ENCODE assay signal across 23 mouse cellular contexts in genomic region chr6:84262766-84263165, GRCm38 (mm10).
DNase-seq lines count a peak whose midpoint lies in the region; ATAC-seq and TF ChIP-seq lines count a peak whose summit lies in the region.
"Had no signal": no experiment of that assay in that cellular context is flagged by ENCODE, and none has a peak within 500 bp of the region (broad histone marks: within the 10 kb centered on the region; RNA-seq: fewer than 3 reads in every experiment).

No protein-coding gene starts in this region.

- no peak for TF ChIP-seq CTCF in lung, postnatal 0 days (IDR thresholded peaks at IDR 0.05)

- 29% methylated on average over 6 of the region's 6 CpGs for whole genome bisulfite sequencing in lung, postnatal 0 days

- no peak overlapping the region for H3K27ac ChIP-seq in lung, postnatal 0 days (ENCODE audit: low read length)
- H3K27ac ChIP-seq: embryonic facial prominence, embryonic 12.5 days; forebrain, embryonic 12.5 days; heart, adult 2 months; hindbrain, embryonic 10.5 days; hindbrain, embryonic 14.5 days had no signal

- no peaks in the 10 kb centered on the region for H3K4me1 ChIP-seq in lung, postnatal 0 days (ENCODE audit: insufficient read depth, low read depth, low read length)
- H3K4me1 ChIP-seq: embryonic facial prominence, embryonic 12.5 days; forebrain, embryonic 12.5 days; heart, embryonic 12.5 days; hindbrain, embryonic 10.5 days had no signal

- no peaks in the 10 kb centered on the region for H3K36me3 ChIP-seq in lung, postnatal 0 days (ENCODE audit: insufficient read depth, low read length)
- H3K36me3 ChIP-seq: embryonic facial prominence, embryonic 12.5 days; forebrain, embryonic 12.5 days; G1E; heart, embryonic 12.5 days; hindbrain, embryonic 10.5 days had no signal

- H3K4me2 ChIP-seq in lung, postnatal 0 days (replicated peaks; ENCODE audit: low read depth, low read length), result no peak overlapping the region
- H3K4me2 ChIP-seq: embryonic facial prominence, embryonic 12.5 days; forebrain, embryonic 12.5 days; heart, embryonic 12.5 days; hindbrain, embryonic 14.5 days had no signal

- ATAC-seq in lung, postnatal 0 days, result peak; percentile 77
- no peak for ATAC-seq in megakaryocyte progenitor cell, adult 5-6 weeks (replicated peaks; ENCODE audit: poor library complexity)
- ATAC-seq: activated CD4-positive, CD25-positive, alpha-beta regulatory T cell, adult 4 months; CD4-positive, CD25-positive, alpha-beta regulatory T cell, adult 4 months; forebrain, embryonic 16.5 days had no signal

- H3K27me3 ChIP-seq in lung, postnatal 0 days (replicated peaks; ENCODE audit: insufficient read depth, low read length), result no peaks in the 10 kb centered on the region
- H3K27me3 ChIP-seq: forebrain, embryonic 12.5 days had no signal

- H3K4me3 ChIP-seq in lung, postnatal 0 days (ENCODE audit: low read depth, low read length), result no peak overlapping the region
- H3K4me3 ChIP-seq: embryonic facial prominence, embryonic 12.5 days; forebrain, embryonic 12.5 days; heart, adult 2 months; heart, embryonic 12.5 days; hindbrain, embryonic 10.5 days had no signal

- TF ChIP-seq EP300 in lung, postnatal 0 days (IDR thresholded peaks at IDR 0.05), result no peak

- peak; percentile 15 for DNase-seq in adrenal gland, adult 2 months
- DNase-seq in adrenal gland, adult 8-10 months, result no peak
- peak; percentile 83 for DNase-seq in gonadal fat pad, adult 2 months (ENCODE audit: low read depth)
- DNase-seq in lung, postnatal 0 days (ENCODE audit: low spot score), result peak; percentile 55
- peak; percentile 59 for DNase-seq in lung, postnatal 36 days
- no peak for DNase-seq in heart, adult 8-10 months (ENCODE audit: low spot score)
- no peak for DNase-seq in T-cell, adult 2 months (ENCODE audit: low spot score)
- DNase-seq: B cell, adult 2 months; cerebellum, adult 11 months; cerebellum, adult 8-10 months; cerebellum, postnatal 25 days; gastrocnemius, postnatal 10 days; heart, adult 2 months had no signal

- H3K9me3 ChIP-seq in lung, postnatal 0 days (ENCODE audit: low read length), result no peaks in the 10 kb centered on the region
- H3K9me3 ChIP-seq: embryonic facial prominence, embryonic 12.5 days; forebrain, embryonic 12.5 days; G1E; heart, embryonic 12.5 days; hindbrain, embryonic 10.5 days had no signal

- H3K9ac ChIP-seq in lung, postnatal 0 days (replicated peaks; ENCODE audit: low read depth), result no peak overlapping the region
- H3K9ac ChIP-seq: embryonic facial prominence, embryonic 12.5 days; forebrain, embryonic 12.5 days; heart, embryonic 12.5 days; hindbrain, embryonic 14.5 days had no signal

Comparison
In these comparisons a context has a peak if more than half of its experiments do, and no peak if none do; other contexts are left out.
1. DNase-seq: peak in adrenal gland, adult 2 months (single experiment), gonadal fat pad, adult 2 months (single experiment), lung, postnatal 0 days (single experiment) and lung, postnatal 36 days (single experiment); none in adrenal gland, adult 8-10 months (single experiment), heart, adult 8-10 months (single experiment) and T-cell, adult 2 months (single experiment).